Mouse (Mus musculus) heart, embryonic 11.5 days (tissue): ENCODE results near the gene Mfn1. TPM values are rescaled to one million over a fixed set of nuclear protein-coding genes. Genes with fewer than 3 reads are reported as not detected.

Source experiments
- ATAC-seq: fragments of 200-750 bp; cut with Nextera tagmentation; replicated peaks from 2 replicates; pipeline ENCODE4 v1.8.0; 2017; ENCODE audit warnings: moderate library complexity; ENCODE audit not compliant: insufficient number of reproducible peaks, low FRiP score, low TSS enrichment
- H3K27ac ChIP-seq: fragments of 300-500 bp; sonication (generic); 2 replicates; pipeline ENCODE4 v1.5.1; 2014; ENCODE audit warnings: mild to moderate bottlenecking, low read depth, low read length
- H3K27me3 ChIP-seq: fragments of 300-500 bp; sonication (generic); 2 replicates; pipeline ENCODE4 v1.6.1; 2014; ENCODE audit warnings: mild to moderate bottlenecking, low read length, mixed read lengths; ENCODE audit not compliant: control insufficient read depth, insufficient read depth
- H3K36me3 ChIP-seq: fragments of 300-500 bp; sonication (generic); 2 replicates; pipeline ENCODE4 v1.6.1; 2014; ENCODE audit warnings: mild to moderate bottlenecking, low read length, moderate library complexity, mixed read lengths; ENCODE audit not compliant: control insufficient read depth, insufficient read depth
- H3K4me1 ChIP-seq: fragments of 300-500 bp; sonication (generic); 2 replicates; pipeline ENCODE4 v1.6.1; 2014; ENCODE audit warnings: low read length; ENCODE audit not compliant: control insufficient read depth, insufficient read depth
- H3K4me2 ChIP-seq: fragments of 300-500 bp; sonication (generic); 2 replicates; pipeline ENCODE4 v1.6.1; 2014; ENCODE audit warnings: mild to moderate bottlenecking, moderate library complexity
- H3K4me3 ChIP-seq: fragments of 300-500 bp; sonication (generic); 2 replicates; pipeline ENCODE4 v1.5.1; 2014; ENCODE audit warnings: low read depth, low read length
- H3K9ac ChIP-seq: fragments of 300-500 bp; sonication (generic); 2 replicates; pipeline ENCODE4 v1.6.1; 2014; ENCODE audit warnings: mild to moderate bottlenecking, low read depth, low read length, moderate library complexity
- H3K9me3 ChIP-seq: fragments of 300-500 bp; sonication (generic); replicated peaks from 2 replicates; pipeline ENCODE4 v1.6.1; 2016; ENCODE audit warnings: low read length; ENCODE audit not compliant: control insufficient read depth
- WGBS: fragments of 180-500 bp; shearing (Covaris S2); extraction: QIAGEN DNeasy Blood & Tissue Kit; methylation state at CpG from one replicate; pipeline ENCODE4 v1.1.7; 2014; ENCODE audit not compliant: insufficient replicate concordance; 5-methylcytosine and 5-hydroxymethylcytosine counted together
- polyA plus RNA-seq: library from polyadenylated mRNA; unstranded; fragments of >200 nt; fragmentation: Nextera tagmentation; extraction: Ambion mirVana; gene quantifications from 2 replicates; pipeline ENCODE4 v1.2.1, GENCODE M21; 2014

The Mfn1 gene
- polyA plus RNA-seq, 1 experiment from 2014 or later = 56.4 TPM

GRCm38 (mm10) chr3:32530041-32530440, 776 bp downstream of the Mfn1 start:
- H3K9ac ChIP-seq = peak overlapping the region; percentile 73; the same call in 1 of the 2 replicates
- no peaks in the 10 kb centered on the region for H3K27me3 ChIP-seq
- H3K9me3 ChIP-seq = no peaks in the 10 kb centered on the region; the same call in 1 of the 2 replicates
- H3K4me1 ChIP-seq = no peaks in the 10 kb centered on the region; the same call in 1 of the 2 replicates
- no peak overlapping the region for H3K27ac ChIP-seq
- H3K4me2 ChIP-seq = peak overlapping the region; percentile 53
- WGBS = 11% methylated on average over 5 of the region's 5 CpGs
- peak overlapping the region; percentile 66 for H3K4me3 ChIP-seq
- no peak for ATAC-seq
- H3K36me3 ChIP-seq = no peaks in the 10 kb centered on the region; the same call in 1 of the 2 replicates

GRCm38 (mm10) chr3:32535692-32536091, 6.4 kb downstream of the Mfn1 start:
- WGBS = 43% methylated on average over 1 of the region's 1 CpGs
- ATAC-seq = no peak
- H3K4me2 ChIP-seq = no peak overlapping the region
- no peak overlapping the region for H3K9ac ChIP-seq
- no peak overlapping the region for H3K4me3 ChIP-seq
- H3K36me3 ChIP-seq = peaks cover 3% of the 10 kb centered on the region; the same call in 1 of the 2 replicates
- H3K27me3 ChIP-seq = no peaks in the 10 kb centered on the region
- no peaks in the 10 kb centered on the region for H3K4me1 ChIP-seq
- H3K9me3 ChIP-seq = no peaks in the 10 kb centered on the region
- no peak overlapping the region for H3K27ac ChIP-seq

GRCm38 (mm10) chr3:32537556-32537955, 8.3 kb downstream of the Mfn1 start:
- Histone ChIP-seq H3K4me3 (no peak overlapping the region), H3K9ac (no peak overlapping the region), H3K9me3 (no peaks in the 10 kb centered on the region), H3K27me3 (no peaks in the 10 kb centered on the region), H3K36me3 (peaks cover 3% of the 10 kb centered on the region; the same call in 1 of the 2 replicates), H3K27ac (no peak overlapping the region), H3K4me2 (no peak overlapping the region), H3K4me1 (no peaks in the 10 kb centered on the region)
- 67% methylated on average over 1 of the region's 1 CpGs for WGBS
- no peak for ATAC-seq

DNA sequence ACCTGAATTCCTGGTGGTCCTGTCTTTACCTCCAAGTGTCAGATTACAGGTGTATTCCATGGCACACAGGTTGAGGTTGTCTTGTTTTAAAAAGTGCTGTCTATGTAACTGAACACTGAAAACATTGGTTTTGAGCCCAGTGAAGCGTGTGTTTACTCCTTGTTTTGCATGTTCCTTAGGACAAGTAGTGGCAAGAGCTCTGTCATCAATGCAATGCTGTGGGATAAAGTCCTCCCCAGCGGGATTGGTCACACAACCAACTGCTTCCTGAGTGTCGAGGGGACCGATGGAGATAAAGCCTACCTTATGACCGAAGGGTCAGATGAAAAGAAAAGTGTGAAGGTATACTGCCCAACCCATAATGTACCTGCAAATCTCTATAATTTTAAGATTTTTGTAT, 8.8 kb downstream of the Mfn1 start:
- Histone ChIP-seq H3K4me3 (no peak overlapping the region), H3K27me3 (no peaks in the 10 kb centered on the region), H3K9ac (no peak overlapping the region), H3K9me3 (no peaks in the 10 kb centered on the region), H3K4me2 (no peak overlapping the region), H3K4me1 (no peaks in the 10 kb centered on the region), H3K27ac (no peak overlapping the region), H3K36me3 (peaks cover 3% of the 10 kb centered on the region; the same call in 1 of the 2 replicates)
- no peak for ATAC-seq
- 85% methylated on average over 5 of the region's 5 CpGs for WGBS

GRCm38 (mm10) chr3:32553061-32553460, 23.8 kb downstream of the Mfn1 start:
- Histone ChIP-seq H3K9ac (no peak overlapping the region), H3K27ac (no peak overlapping the region), H3K36me3 (peaks cover 12% of the 10 kb centered on the region), H3K27me3 (no peaks in the 10 kb centered on the region), H3K4me2 (no peak overlapping the region), H3K9me3 (no peaks in the 10 kb centered on the region), H3K4me1 (no peaks in the 10 kb centered on the region), H3K4me3 (no peak overlapping the region)
- WGBS = 96% methylated on average over 1 of the region's 1 CpGs
- no peak for ATAC-seq

GRCm38 (mm10) chr3:32563401-32563800, 34.1 kb downstream of the Mfn1 start:
- Histone ChIP-seq H3K27ac (no peak overlapping the region), H3K36me3 (peaks cover 35% of the 10 kb centered on the region), H3K4me1 (no peaks in the 10 kb centered on the region), H3K9me3 (no peaks in the 10 kb centered on the region), H3K9ac (no peak overlapping the region), H3K27me3 (no peaks in the 10 kb centered on the region), H3K4me2 (no peak overlapping the region), H3K4me3 (no peak overlapping the region)
- WGBS = 93% methylated on average over 6 of the region's 6 CpGs
- no peak for ATAC-seq

DNA sequence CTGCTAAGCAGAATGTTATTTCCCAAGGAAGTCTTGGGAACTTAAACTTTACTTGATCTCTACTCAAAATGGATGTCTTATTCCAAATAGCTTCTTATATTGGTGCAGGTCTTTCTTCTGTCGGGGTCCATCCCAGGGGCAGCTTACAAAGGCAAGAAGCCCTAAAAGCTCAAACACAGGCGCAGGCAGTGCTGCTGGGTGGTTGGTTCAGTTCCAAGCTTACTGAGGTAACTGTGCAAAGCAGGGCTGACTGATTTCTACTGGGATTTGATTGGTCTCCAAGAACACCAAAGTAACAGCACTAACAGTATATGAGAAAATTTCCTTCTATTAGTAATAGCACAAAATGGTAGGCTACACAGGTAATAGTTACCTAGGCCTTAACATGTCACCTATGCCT, 43.8 kb downstream of the Mfn1 start:
- Histone ChIP-seq H3K36me3 (peaks cover 28% of the 10 kb centered on the region), H3K4me1 (no peaks in the 10 kb centered on the region)

GRCm38 (mm10) chr3:32573881-32574280, 44.6 kb downstream of the Mfn1 start:
- Histone ChIP-seq H3K27me3 (no peaks in the 10 kb centered on the region), H3K4me3 (no peak overlapping the region), H3K9me3 (no peaks in the 10 kb centered on the region), H3K9ac (no peak overlapping the region), H3K4me2 (no peak overlapping the region), H3K4me1 (no peaks in the 10 kb centered on the region), H3K27ac (no peak overlapping the region), H3K36me3 (peaks cover 23% of the 10 kb centered on the region)
- WGBS = 85% methylated on average over 9 of the region's 9 CpGs
- ATAC-seq = no peak

More for the DNA sequence above, 43.8 kb downstream of the Mfn1 start:
- Histone ChIP-seq H3K27me3 (no peaks in the 10 kb centered on the region), H3K27ac (no peak overlapping the region), H3K4me3 (no peak overlapping the region), H3K9ac (no peak overlapping the region), H3K9me3 (no peaks in the 10 kb centered on the region), H3K4me2 (no peak overlapping the region)
- 92% methylated on average over 2 of the region's 2 CpGs for WGBS
- no peak for ATAC-seq

GRCm38 (mm10) chr3:32575151-32575550, 45.9 kb downstream of the Mfn1 start:
- Histone ChIP-seq H3K27me3 (no peaks in the 10 kb centered on the region), H3K4me2 (no peak overlapping the region), H3K27ac (no peak overlapping the region), H3K4me1 (no peaks in the 10 kb centered on the region), H3K9ac (no peak overlapping the region), H3K36me3 (peaks cover 11% of the 10 kb centered on the region), H3K9me3 (no peaks in the 10 kb centered on the region), H3K4me3 (no peak overlapping the region)
- WGBS = 92% methylated on average over 3 of the region's 3 CpGs
- ATAC-seq = no peak
